Mouse (Mus musculus) forebrain, embryonic 15.5 days (tissue): ENCODE measurements around the gene Itga5. TPM values are rescaled to one million over a fixed set of nuclear protein-coding genes. Genes with fewer than 3 reads are reported as not detected.
A peak's percentile ranks its signal among the peaks of the same experiment; 100 is the strongest.

ENCODE experiments used
- ATAC-seq: fragments of 200-750 bp; cut with Nextera tagmentation; replicated peaks from 2 replicates; pipeline ENCODE4 v1.8.0; 2017; ENCODE audit warnings: mild to moderate bottlenecking, moderate TSS enrichment, moderate library complexity
- H3K27ac ChIP-seq: fragments of 300-500 bp; sonication (generic); replicated peaks from 2 replicates; pipeline ENCODE4 v1.5.1; 2015; ENCODE audit warnings: mild to moderate bottlenecking, inconsistent platforms
- H3K27me3 ChIP-seq: fragments of 300-500 bp; sonication (generic); 2 replicates; pipeline ENCODE4 v1.6.1; 2015; ENCODE audit warnings: inconsistent platforms
- H3K36me3 ChIP-seq: fragments of 300-500 bp; sonication (generic); 2 replicates; pipeline ENCODE4 v1.6.1; 2015; ENCODE audit warnings: mild to moderate bottlenecking, inconsistent platforms
- H3K4me1 ChIP-seq: fragments of 300-500 bp; sonication (generic); 2 replicates; pipeline ENCODE4 v1.6.1; 2015; ENCODE audit warnings: inconsistent platforms
- H3K4me2 ChIP-seq: fragments of 300-500 bp; sonication (generic); replicated peaks from 2 replicates; pipeline ENCODE4 v1.6.1; 2015; ENCODE audit warnings: mild to moderate bottlenecking, inconsistent platforms
- H3K4me3 ChIP-seq: fragments of 300-500 bp; sonication (generic); 2 replicates; pipeline ENCODE4 v1.5.1; 2015; ENCODE audit warnings: mild to moderate bottlenecking, inconsistent platforms
- H3K9ac ChIP-seq: fragments of 300-500 bp; sonication (generic); replicated peaks from 2 replicates; pipeline ENCODE4 v1.6.1; 2015; ENCODE audit warnings: mild to moderate bottlenecking, inconsistent platforms
- H3K9me3 ChIP-seq: fragments of 300-500 bp; sonication (generic); 2 replicates; pipeline ENCODE4 v1.6.1; 2016; ENCODE audit warnings: inconsistent platforms
- WGBS: fragments of 180-500 bp; shearing (Covaris S2); methylation state at CpG from one replicate; pipeline ENCODE4 v1.1.7; 2015; ENCODE audit warnings: mixed read lengths; 5-methylcytosine and 5-hydroxymethylcytosine counted together
- polyA plus RNA-seq: library from polyadenylated mRNA; unstranded; fragments of >200 nt; fragmentation: Nextera tagmentation; extraction: Ambion mirVana; gene quantifications from 2 replicates; pipeline ENCODE4 v1.2.1, GENCODE M21; 2015

Itga5 gene
- polyA plus RNA-seq, 1 experiment from 2014 or later: 5.7 TPM

- Histone ChIP-seq H3K27me3 (peaks cover 5% of the 10 kb centered on the region; the same call in 1 of the 2 replicates), H3K36me3 (no peaks in the 10 kb centered on the region), H3K4me3 (no peak overlapping the region), H3K9ac (no peak overlapping the region), H3K4me2 (no peak overlapping the region), H3K9me3 (no peaks in the 10 kb centered on the region), H3K27ac (no peak overlapping the region), H3K4me1 (peaks cover 17% of the 10 kb centered on the region)
- whole genome bisulfite sequencing: 3% methylated on average over 2 of the region's 2 CpGs
- 0 out of 2 replicates have a peak, but pooled peaks have one; percentile 19 for ATAC-seq
These were observed 32.4 kb downstream of the Itga5 start for GRCm38 (mm10) chr15:103334194-103334593.

- no peak overlapping the region for H3K4me2 ChIP-seq
- H3K4me3 ChIP-seq: no peak overlapping the region
- WGBS: 51% methylated on average over 5 of the region's 5 CpGs
- H3K27ac ChIP-seq: no peak overlapping the region
- H3K27me3 ChIP-seq: peaks cover under 1% of the 10 kb centered on the region; the same call in 1 of the 2 replicates
- no peaks in the 10 kb centered on the region for H3K9me3 ChIP-seq
- H3K36me3 ChIP-seq: no peaks in the 10 kb centered on the region
- ATAC-seq: 0 out of 2 replicates have a peak, but pooled peaks have one; percentile 6
- peaks cover 13% of the 10 kb centered on the region for H3K4me1 ChIP-seq
- no peak overlapping the region for H3K9ac ChIP-seq
These were observed 32.8 kb downstream of the Itga5 start for GRCm38 (mm10) chr15:103333738-103334137.

DNA sequence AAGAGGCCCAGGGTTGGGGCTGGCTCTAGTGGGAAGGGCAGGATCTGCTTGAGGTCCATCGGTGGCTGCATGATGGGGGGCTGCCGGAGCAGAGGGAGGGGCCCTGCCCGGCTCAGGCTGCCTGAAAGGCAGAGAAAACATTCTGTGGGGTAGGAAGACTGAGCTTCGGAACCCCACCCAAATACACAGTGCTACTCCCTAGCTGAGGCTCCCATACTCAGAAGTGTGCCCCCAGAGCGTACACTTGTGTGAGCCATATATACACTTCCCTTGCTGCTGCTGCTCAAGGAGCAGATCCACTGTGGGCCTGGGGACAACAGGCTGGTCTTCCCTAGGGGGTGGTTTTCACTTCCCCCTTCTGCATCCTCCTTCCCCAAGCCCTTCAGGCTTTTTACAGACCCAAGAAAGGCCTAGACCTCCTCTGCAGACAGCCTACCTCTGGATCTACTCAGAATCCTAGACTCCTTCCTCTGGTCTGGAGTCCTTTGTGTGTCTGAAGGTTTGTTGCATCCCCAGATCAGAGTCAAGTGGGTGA lies 33.4 kb downstream of the Itga5 start:
- 56% methylated on average over 5 of the region's 5 CpGs for WGBS
- Histone ChIP-seq H3K4me2 (no peak overlapping the region), H3K36me3 (no peaks in the 10 kb centered on the region), H3K27ac (no peak overlapping the region), H3K9me3 (no peaks in the 10 kb centered on the region), H3K4me1 (peaks cover 13% of the 10 kb centered on the region), H3K4me3 (no peak overlapping the region), H3K9ac (no peak overlapping the region), H3K27me3 (no peaks in the 10 kb centered on the region)
- ATAC-seq: no peak

- Histone ChIP-seq H3K27ac (peak overlapping the region; percentile 42), H3K4me3 (peak overlapping the region; percentile 64), H3K27me3 (no peaks in the 10 kb centered on the region), H3K4me2 (peak overlapping the region; percentile 84), H3K4me1 (peaks cover 30% of the 10 kb centered on the region), H3K9ac (peak overlapping the region; percentile 77), H3K9me3 (no peaks in the 10 kb centered on the region), H3K36me3 (no peaks in the 10 kb centered on the region)
- whole genome bisulfite sequencing: under 1% methylated on average over 39 of the region's 40 CpGs
- ATAC-seq: peak; percentile 97
These were observed 42.9 kb downstream of the Itga5 start for GRCm38 (mm10) chr15:103323455-103324247.

GRCm38 (mm10) chr15:103323070-103323454 lies 43.5 kb downstream of the Itga5 start:
- Histone ChIP-seq H3K9ac (peak overlapping the region; percentile 77), H3K4me1 (peaks cover 30% of the 10 kb centered on the region), H3K27me3 (no peaks in the 10 kb centered on the region), H3K4me2 (peak overlapping the region; percentile 84), H3K9me3 (no peaks in the 10 kb centered on the region), H3K36me3 (no peaks in the 10 kb centered on the region; the same call in 1 of the 2 replicates), H3K27ac (peak overlapping the region; percentile 42), H3K4me3 (peak overlapping the region; percentile 64)
- 2% methylated on average over 20 of the region's 26 CpGs for WGBS
- ATAC-seq: peak; percentile 76

DNA sequence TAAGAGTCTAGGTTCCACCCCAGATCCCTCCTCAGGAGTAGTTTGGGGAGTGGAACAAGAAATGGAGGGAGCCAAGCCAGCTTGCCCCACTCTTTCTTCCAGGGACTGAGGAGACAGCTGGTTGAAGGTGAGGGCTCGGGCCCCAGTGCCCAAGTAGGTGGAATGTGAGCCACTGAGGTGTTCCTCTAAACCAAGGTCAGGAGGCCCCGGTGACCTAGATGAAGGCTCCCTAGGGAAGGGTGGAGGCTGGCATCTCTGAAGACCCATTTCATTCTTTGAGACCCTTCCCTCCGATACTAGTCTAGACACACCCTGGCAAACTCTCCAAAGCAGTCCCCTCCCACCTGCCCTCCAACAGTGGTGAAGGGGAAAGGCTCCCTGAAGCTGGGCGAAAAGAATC lies 44.2 kb downstream of the Itga5 start:
- H3K36me3 ChIP-seq: no peaks in the 10 kb centered on the region; the same call in 1 of the 2 replicates
- H3K9me3 ChIP-seq: no peaks in the 10 kb centered on the region
- peaks cover 30% of the 10 kb centered on the region for H3K4me1 ChIP-seq
- ATAC-seq: 0 out of 2 replicates have a peak, but pooled peaks have one; percentile 2
- no peaks in the 10 kb centered on the region for H3K27me3 ChIP-seq
- H3K4me2 ChIP-seq: peak overlapping the region; percentile 84
- WGBS: 36% methylated on average over 4 of the region's 4 CpGs
- peak overlapping the region; percentile 64 for H3K4me3 ChIP-seq
- H3K9ac ChIP-seq: peak overlapping the region; percentile 77
- H3K27ac ChIP-seq: no peak overlapping the region

- Histone ChIP-seq H3K27ac (no peak overlapping the region), H3K36me3 (peaks cover 5% of the 10 kb centered on the region), H3K4me2 (no peak overlapping the region), H3K4me1 (peaks cover 30% of the 10 kb centered on the region), H3K9ac (no peak overlapping the region), H3K27me3 (no peaks in the 10 kb centered on the region), H3K9me3 (no peaks in the 10 kb centered on the region), H3K4me3 (no peak overlapping the region)
- no peak for ATAC-seq
- WGBS: 66% methylated on average over 1 of the region's 1 CpGs
These were observed 45.5 kb downstream of the Itga5 start for GRCm38 (mm10) chr15:103321076-103321475.

- no peak overlapping the region for H3K9ac ChIP-seq
- H3K27ac ChIP-seq: no peak overlapping the region
- H3K4me1 ChIP-seq: peaks cover 45% of the 10 kb centered on the region
- 79% methylated on average over 3 of the region's 3 CpGs for WGBS
- no peak overlapping the region for H3K4me3 ChIP-seq
- ATAC-seq: no peak
- H3K27me3 ChIP-seq: no peaks in the 10 kb centered on the region
- no peaks in the 10 kb centered on the region for H3K9me3 ChIP-seq
- no peak overlapping the region for H3K4me2 ChIP-seq
- peaks cover 12% of the 10 kb centered on the region for H3K36me3 ChIP-seq
These were observed 48.3 kb downstream of the Itga5 start for GRCm38 (mm10) chr15:103318201-103318816.

- H3K27me3 ChIP-seq: no peaks in the 10 kb centered on the region
- no peaks in the 10 kb centered on the region for H3K9me3 ChIP-seq
- 91% methylated on average over 8 of the region's 8 CpGs for WGBS
- no peak overlapping the region for H3K27ac ChIP-seq
- peaks cover 43% of the 10 kb centered on the region for H3K4me1 ChIP-seq
- no peak overlapping the region for H3K4me3 ChIP-seq
- ATAC-seq: no peak
- no peak overlapping the region for H3K4me2 ChIP-seq
- H3K9ac ChIP-seq: no peak overlapping the region
- H3K36me3 ChIP-seq: peaks cover 12% of the 10 kb centered on the region
These were observed 48.8 kb downstream of the Itga5 start for GRCm38 (mm10) chr15:103317731-103318130.

DNA sequence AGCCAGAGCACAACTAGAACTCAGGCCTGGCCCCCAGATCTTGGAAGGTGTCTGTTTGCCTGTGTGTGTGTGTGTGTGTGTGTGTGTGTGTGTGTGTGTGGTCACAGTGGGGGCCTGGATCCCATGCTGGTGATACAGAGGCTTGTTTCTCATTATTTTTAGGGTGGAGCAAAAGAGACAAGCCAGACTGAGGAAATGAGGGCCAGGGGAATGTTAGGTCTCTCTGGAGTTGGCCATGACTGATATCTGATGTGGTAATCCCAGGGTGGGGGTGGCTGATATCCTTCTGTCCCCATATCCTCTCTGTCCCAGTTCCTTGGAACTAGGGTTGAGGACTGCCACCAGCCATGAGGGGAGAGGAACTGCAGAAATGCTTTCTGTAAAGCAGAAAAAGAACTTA lies 49.4 kb downstream of the Itga5 start:
- H3K9ac ChIP-seq: no peak overlapping the region
- no peaks in the 10 kb centered on the region for H3K27me3 ChIP-seq
- H3K9me3 ChIP-seq: no peaks in the 10 kb centered on the region
- peaks cover 36% of the 10 kb centered on the region for H3K4me1 ChIP-seq
- no peak overlapping the region for H3K4me3 ChIP-seq
- H3K36me3 ChIP-seq: peaks cover 12% of the 10 kb centered on the region
- ATAC-seq: no peak
- H3K4me2 ChIP-seq: no peak overlapping the region
- H3K27ac ChIP-seq: no peak overlapping the region

GRCm38 (mm10) chr15:103315979-103316776 lies 50.4 kb downstream of the Itga5 start:
- no peak overlapping the region for H3K4me3 ChIP-seq
- no peak overlapping the region for H3K4me2 ChIP-seq
- no peak overlapping the region for H3K9ac ChIP-seq
- WGBS: 78% methylated on average over 10 of the region's 10 CpGs
- peaks cover 12% of the 10 kb centered on the region for H3K36me3 ChIP-seq
- H3K4me1 ChIP-seq: peaks cover 29% of the 10 kb centered on the region
- H3K27ac ChIP-seq: no peak overlapping the region
- ATAC-seq: no peak
- H3K27me3 ChIP-seq: no peaks in the 10 kb centered on the region
- H3K9me3 ChIP-seq: no peaks in the 10 kb centered on the region
